Mouse (Mus musculus) hindbrain, embryonic 10.5 days (tissue): ENCODE results near the gene Pla2g12a. TPM values are rescaled to one million over a fixed set of nuclear protein-coding genes. Genes with fewer than 3 reads are reported as not detected.

ENCODE experiments used
- DNase-seq: peaks from one replicate; pipeline ENCODE4 v3.0.0-alpha.2; 2017; ENCODE audit warnings: low spot score
- H3K27ac ChIP-seq: fragments of 300-500 bp; sonication (generic); 2 replicates; pipeline ENCODE4 v1.5.1; 2016; ENCODE audit warnings: mild to moderate bottlenecking, moderate library complexity
- H3K27me3 ChIP-seq: fragments of 300-500 bp; sonication (generic); 2 replicates; pipeline ENCODE4 v1.6.1; 2016; ENCODE audit warnings: mild to moderate bottlenecking; ENCODE audit not compliant: poor library complexity, insufficient read depth, severe bottlenecking
- H3K36me3 ChIP-seq: fragments of 300-500 bp; sonication (generic); 2 replicates; pipeline ENCODE4 v1.6.1; 2016; ENCODE audit warnings: mild to moderate bottlenecking, moderate library complexity
- H3K4me1 ChIP-seq: fragments of 300-500 bp; sonication (generic); replicated peaks from 2 replicates; pipeline ENCODE4 v1.6.1; 2016; ENCODE audit warnings: mild to moderate bottlenecking
- H3K4me3 ChIP-seq: fragments of 300-500 bp; sonication (generic); 2 replicates; pipeline ENCODE4 v1.5.1; 2016; ENCODE audit warnings: mild to moderate bottlenecking, moderate library complexity
- H3K9me3 ChIP-seq: fragments of 300-500 bp; sonication (generic); 2 replicates; pipeline ENCODE4 v1.6.1; 2016; ENCODE audit warnings: mild to moderate bottlenecking, moderate library complexity
- WGBS: fragments of 180-500 bp; shearing (Covaris S2); methylation state at CpG from one replicate; pipeline ENCODE4 v1.1.7; 2016; 5-methylcytosine and 5-hydroxymethylcytosine counted together
- polyA plus RNA-seq: library from polyadenylated mRNA; unstranded; fragments of >200 nt; fragmentation: Nextera tagmentation; extraction: Ambion mirVana; gene quantifications from 2 replicates; pipeline ENCODE4 v1.2.1, GENCODE M21; 2016

Gene Pla2g12a
- polyA plus RNA-seq, 1 experiment from 2014 or later: 28.1 TPM

- Histone ChIP-seq H3K9me3 (no peaks in the 10 kb centered on the region), H3K27ac (peak overlapping the region; percentile 95), H3K4me3 (peak overlapping the region; percentile 80), H3K4me1 (peaks cover 15% of the 10 kb centered on the region), H3K27me3 (no peaks in the 10 kb centered on the region; the same call in 1 of the 2 replicates), H3K36me3 (no peaks in the 10 kb centered on the region)
- under 1% methylated on average over 24 of the region's 25 CpGs for WGBS
- DNase-seq: peak; percentile 54
Measured at GRCm38 (mm10) chr3:129879131-129879757, 838 bp downstream of the Pla2g12a start.

- H3K27me3 ChIP-seq: no peaks in the 10 kb centered on the region; the same call in 1 of the 2 replicates
- H3K36me3 ChIP-seq: no peaks in the 10 kb centered on the region
- no peak overlapping the region for H3K27ac ChIP-seq
- H3K4me1 ChIP-seq: peaks cover 15% of the 10 kb centered on the region
- WGBS: 70% methylated on average over 2 of the region's 2 CpGs
- no peaks in the 10 kb centered on the region for H3K9me3 ChIP-seq
- H3K4me3 ChIP-seq: peak overlapping the region; percentile 80; the same call in 1 of the 2 replicates
- no peak for DNase-seq
Measured at GRCm38 (mm10) chr3:129879913-129880312, 1.5 kb downstream of the Pla2g12a start.

- no peaks in the 10 kb centered on the region; the same call in 1 of the 2 replicates for H3K27me3 ChIP-seq
- no peaks in the 10 kb centered on the region for H3K9me3 ChIP-seq
- WGBS: 87% methylated on average over 8 of the region's 8 CpGs
- no peaks in the 10 kb centered on the region for H3K36me3 ChIP-seq
- DNase-seq: no peak
- H3K4me1 ChIP-seq: peaks cover 15% of the 10 kb centered on the region
- H3K4me3 ChIP-seq: no peak overlapping the region
- H3K27ac ChIP-seq: no peak overlapping the region
Measured at GRCm38 (mm10) chr3:129880925-129881593, 2.7 kb downstream of the Pla2g12a start.

GRCm38 (mm10) chr3:129885577-129885976 is 7.2 kb downstream of the Pla2g12a start:
- Histone ChIP-seq H3K36me3 (peaks cover 5% of the 10 kb centered on the region), H3K4me1 (no peaks in the 10 kb centered on the region), H3K9me3 (no peaks in the 10 kb centered on the region), H3K27me3 (no peaks in the 10 kb centered on the region), H3K4me3 (no peak overlapping the region), H3K27ac (no peak overlapping the region)
- DNase-seq: no peak
- 88% methylated on average over 9 of the region's 9 CpGs for WGBS

GRCm38 (mm10) chr3:129886430-129886829 is 8.0 kb downstream of the Pla2g12a start:
- Histone ChIP-seq H3K4me1 (no peaks in the 10 kb centered on the region), H3K36me3 (peaks cover 13% of the 10 kb centered on the region), H3K27ac (no peak overlapping the region), H3K4me3 (no peak overlapping the region), H3K27me3 (no peaks in the 10 kb centered on the region), H3K9me3 (no peaks in the 10 kb centered on the region)
- no peak for DNase-seq
- 86% methylated on average over 5 of the region's 5 CpGs for WGBS

GRCm38 (mm10) chr3:129887779-129888517 is 9.5 kb downstream of the Pla2g12a start:
- 88% methylated on average over 13 of the region's 13 CpGs for WGBS
- no peaks in the 10 kb centered on the region for H3K4me1 ChIP-seq
- H3K27ac ChIP-seq: no peak overlapping the region
- no peak for DNase-seq
- no peak overlapping the region for H3K4me3 ChIP-seq
- no peaks in the 10 kb centered on the region for H3K27me3 ChIP-seq
- no peaks in the 10 kb centered on the region for H3K9me3 ChIP-seq
- H3K36me3 ChIP-seq: peaks cover 18% of the 10 kb centered on the region

GRCm38 (mm10) chr3:129892003-129892402 is 13.6 kb downstream of the Pla2g12a start:
- no peak overlapping the region for H3K4me3 ChIP-seq
- no peaks in the 10 kb centered on the region for H3K9me3 ChIP-seq
- no peak overlapping the region for H3K27ac ChIP-seq
- H3K27me3 ChIP-seq: no peaks in the 10 kb centered on the region
- H3K36me3 ChIP-seq: peaks cover 21% of the 10 kb centered on the region
- 88% methylated on average over 5 of the region's 5 CpGs for WGBS
- DNase-seq: no peak
- no peaks in the 10 kb centered on the region for H3K4me1 ChIP-seq

GRCm38 (mm10) chr3:129893143-129893542 is 14.7 kb downstream of the Pla2g12a start:
- H3K4me1 ChIP-seq: no peaks in the 10 kb centered on the region
- H3K27me3 ChIP-seq: no peaks in the 10 kb centered on the region
- peaks cover 21% of the 10 kb centered on the region for H3K36me3 ChIP-seq
- WGBS: 94% methylated on average over 3 of the region's 3 CpGs
- no peak for DNase-seq
- no peak overlapping the region for H3K4me3 ChIP-seq
- no peaks in the 10 kb centered on the region for H3K9me3 ChIP-seq
- H3K27ac ChIP-seq: no peak overlapping the region

GRCm38 (mm10) chr3:129896591-129896990 is 18.2 kb downstream of the Pla2g12a start:
- H3K27ac ChIP-seq: no peak overlapping the region
- H3K4me3 ChIP-seq: no peak overlapping the region
- H3K36me3 ChIP-seq: peaks cover 8% of the 10 kb centered on the region
- H3K9me3 ChIP-seq: no peaks in the 10 kb centered on the region
- peaks cover 7% of the 10 kb centered on the region for H3K4me1 ChIP-seq
- DNase-seq: no peak
- no peaks in the 10 kb centered on the region for H3K27me3 ChIP-seq
- 85% methylated on average over 6 of the region's 6 CpGs for WGBS

- no peaks in the 10 kb centered on the region for H3K27me3 ChIP-seq
- H3K36me3 ChIP-seq: no peaks in the 10 kb centered on the region
- H3K4me3 ChIP-seq: no peak overlapping the region
- H3K27ac ChIP-seq: no peak overlapping the region
- 64% methylated on average over 4 of the region's 4 CpGs for WGBS
- H3K4me1 ChIP-seq: peaks cover 22% of the 10 kb centered on the region
- no peaks in the 10 kb centered on the region for H3K9me3 ChIP-seq
- no peak for DNase-seq
Measured at GRCm38 (mm10) chr3:129898886-129899285, 20.5 kb downstream of the Pla2g12a start.

- Histone ChIP-seq H3K4me1 (peaks cover 22% of the 10 kb centered on the region), H3K4me3 (peak within 1 kb of the TSS; percentile 82), H3K36me3 (peaks cover 8% of the 10 kb centered on the region), H3K27me3 (no peaks in the 10 kb centered on the region), H3K27ac (peak within 1 kb of the TSS; percentile 94), H3K9me3 (no peaks in the 10 kb centered on the region)
- peak; percentile 89 for DNase-seq
- under 1% methylated on average over 34 of the region's 34 CpGs for WGBS
Measured at GRCm38 (mm10) chr3:129901271-129901809, 22.9 kb downstream of the Pla2g12a start, which contains the start of gene Casp6. TSS of gene Casp6 (plus strand) at chr3:129901425.

GRCm38 (mm10) chr3:129903369-129903768 is 25.0 kb downstream of the Pla2g12a start:
- H3K27ac ChIP-seq: no peak overlapping the region
- H3K36me3 ChIP-seq: peaks cover 23% of the 10 kb centered on the region
- DNase-seq: no peak
- H3K4me1 ChIP-seq: peaks cover 22% of the 10 kb centered on the region
- no peaks in the 10 kb centered on the region for H3K27me3 ChIP-seq
- no peak overlapping the region for H3K4me3 ChIP-seq
- 93% methylated on average over 3 of the region's 3 CpGs for WGBS
- no peaks in the 10 kb centered on the region for H3K9me3 ChIP-seq
